Mouse (Mus musculus) thymus, postnatal 36 days (tissue): ENCODE measurements around the gene Lrwd1.
"Not testable (repeated sequence)": the region's sequence is repeated elsewhere in the genome, so short reads cannot be mapped to it uniquely, and the experiment has no call there.

ENCODE experiments used
- DNase-seq, 2 experiments: peaks; one replicate each; pipeline ENCODE4 v3.0.0; 2022; ENCODE audit warnings: mixed read lengths in 2 of 2

Gene Lrwd1

GRCm38 (mm10) chr5:136135571-136136291, at the start of gene Lrwd1, which contains the start of gene Alkbh4:
Gene Lrwd1, minus strand, starts transcription at chr5:136136074.
Gene Alkbh4, plus strand, starts transcription at chr5:136136146.
- peak; percentile 97 to 98 for DNase-seq

GRCm38 (mm10) chr5:136183766-136184165, 47.9 kb upstream of the Lrwd1 start:
- no peak for DNase-seq

GRCm38 (mm10) chr5:136182830-136183229, 47.0 kb upstream of the Lrwd1 start:
- no peak for DNase-seq

GRCm38 (mm10) chr5:136182049-136182448, 46.2 kb upstream of the Lrwd1 start:
- no peak for DNase-seq

GRCm38 (mm10) chr5:136181197-136181596, 45.3 kb upstream of the Lrwd1 start:
- DNase-seq = no peak

- no peak for DNase-seq
These were observed 43.7 kb upstream of the Lrwd1 start for GRCm38 (mm10) chr5:136179594-136179993.

- peak; percentile 43 to 66 for DNase-seq
These were observed 38.0 kb upstream of the Lrwd1 start for GRCm38 (mm10) chr5:136173606-136174463.

- no peak for DNase-seq
These were observed 37.1 kb upstream of the Lrwd1 start for GRCm38 (mm10) chr5:136172939-136173338.

GRCm38 (mm10) chr5:136171363-136172341, 35.8 kb upstream of the Lrwd1 start:
- DNase-seq = peak; percentile 44 to 53

- peak; percentile 92 to 94 for DNase-seq
These were observed 34.9 kb upstream of the Lrwd1 start, which contains the start of gene Orai2 for GRCm38 (mm10) chr5:136170512-136171362. Gene Orai2, minus strand, starts transcription at chr5:136170713.

- DNase-seq = peak; percentile 68 to 80
These were observed 34.0 kb upstream of the Lrwd1 start for GRCm38 (mm10) chr5:136169626-136170511.

- DNase-seq = peak in 1 of 2 experiments; percentile 25
These were observed 32.2 kb upstream of the Lrwd1 start for GRCm38 (mm10) chr5:136168071-136168470.

GRCm38 (mm10) chr5:136167296-136167695, 31.4 kb upstream of the Lrwd1 start:
- no peak for DNase-seq

- DNase-seq = no peak
These were observed 29.4 kb upstream of the Lrwd1 start for GRCm38 (mm10) chr5:136165246-136165645.

GRCm38 (mm10) chr5:136163807-136164474, 28.1 kb upstream of the Lrwd1 start:
- DNase-seq = no peak

- DNase-seq = not testable (repeated sequence)
These were observed 24.2 kb upstream of the Lrwd1 start for GRCm38 (mm10) chr5:136160084-136160483.

- peak in 1 of 2 experiments; percentile 22 for DNase-seq
These were observed 19.5 kb upstream of the Lrwd1 start for GRCm38 (mm10) chr5:136155399-136155798.

- DNase-seq = no peak
These were observed 16.5 kb upstream of the Lrwd1 start for GRCm38 (mm10) chr5:136152365-136152764.

GRCm38 (mm10) chr5:136149134-136149576, 13.3 kb upstream of the Lrwd1 start:
- peak; percentile 66 to 72 for DNase-seq

- DNase-seq = peak in 1 of 2 experiments; percentile 44
These were observed 11.8 kb upstream of the Lrwd1 start for GRCm38 (mm10) chr5:136147704-136148103.
